Mouse (Mus musculus): Measurements from ENCODE around the gene Mnx1.
A peak's percentile ranks its signal among the peaks of the same experiment; 100 is the strongest.
"Not testable (repeated sequence)": the region's sequence is repeated elsewhere in the genome, so short reads cannot be mapped to it uniquely, and the experiment has no call there.

Gene Mnx1

DNA sequence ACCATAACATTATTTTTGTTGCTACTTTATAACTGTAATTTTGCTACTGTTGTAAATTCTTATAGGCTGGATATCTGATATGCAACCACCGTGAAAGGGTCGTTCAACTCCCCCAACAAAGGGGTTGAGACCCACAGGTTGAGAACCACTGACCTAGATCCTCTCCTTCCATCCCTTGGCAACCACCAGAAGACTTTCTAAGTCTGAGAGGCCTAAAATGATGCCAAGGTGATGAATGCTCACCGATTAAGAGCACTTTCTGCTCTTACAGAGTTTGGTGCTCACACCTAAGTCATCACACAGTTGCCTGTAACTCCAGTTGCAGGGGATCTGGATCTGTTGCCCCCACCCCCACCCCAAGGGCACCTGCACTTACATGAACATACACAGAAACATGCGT lies 8.8 kb downstream of the Mnx1 start:
- no peak for DNase-seq (ENCODE audit: low read depth, low spot score)

DNA sequence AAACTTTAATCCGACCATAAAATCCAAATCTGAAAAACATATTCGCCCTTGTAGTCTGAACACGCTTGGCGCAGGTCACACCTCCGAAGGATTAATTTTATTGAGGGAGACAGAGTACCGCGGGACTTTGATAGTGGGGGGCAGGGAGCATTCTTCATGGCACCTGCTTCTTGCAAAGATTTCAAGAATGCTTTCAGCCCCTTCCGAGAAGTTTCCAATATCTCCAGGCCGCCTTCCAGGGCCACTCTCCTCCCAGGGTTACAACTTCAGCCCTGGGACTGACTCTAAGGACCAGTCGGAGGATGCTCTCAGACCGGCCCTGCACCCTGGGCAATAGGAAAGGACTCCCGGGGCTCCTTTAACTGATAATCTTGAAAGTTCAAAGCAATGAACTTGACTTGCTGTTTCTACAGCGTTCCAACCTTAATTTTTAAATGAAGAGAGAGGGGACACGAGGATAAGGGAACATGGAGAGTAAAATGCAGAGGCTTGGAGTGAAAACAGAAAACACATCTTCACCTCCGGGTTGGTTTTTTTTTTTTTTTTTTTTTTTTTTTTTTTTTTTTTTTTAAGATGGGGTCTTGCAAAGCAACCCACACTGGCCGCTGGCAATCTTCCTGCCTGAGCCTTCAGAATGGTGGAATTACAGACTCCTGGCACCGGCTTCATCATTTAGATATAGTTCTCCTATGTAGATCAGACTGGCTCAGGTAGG lies 9.8 kb downstream of the Mnx1 start:
- no peak for DNase-seq (ENCODE audit: low read depth, low spot score)

DNA sequence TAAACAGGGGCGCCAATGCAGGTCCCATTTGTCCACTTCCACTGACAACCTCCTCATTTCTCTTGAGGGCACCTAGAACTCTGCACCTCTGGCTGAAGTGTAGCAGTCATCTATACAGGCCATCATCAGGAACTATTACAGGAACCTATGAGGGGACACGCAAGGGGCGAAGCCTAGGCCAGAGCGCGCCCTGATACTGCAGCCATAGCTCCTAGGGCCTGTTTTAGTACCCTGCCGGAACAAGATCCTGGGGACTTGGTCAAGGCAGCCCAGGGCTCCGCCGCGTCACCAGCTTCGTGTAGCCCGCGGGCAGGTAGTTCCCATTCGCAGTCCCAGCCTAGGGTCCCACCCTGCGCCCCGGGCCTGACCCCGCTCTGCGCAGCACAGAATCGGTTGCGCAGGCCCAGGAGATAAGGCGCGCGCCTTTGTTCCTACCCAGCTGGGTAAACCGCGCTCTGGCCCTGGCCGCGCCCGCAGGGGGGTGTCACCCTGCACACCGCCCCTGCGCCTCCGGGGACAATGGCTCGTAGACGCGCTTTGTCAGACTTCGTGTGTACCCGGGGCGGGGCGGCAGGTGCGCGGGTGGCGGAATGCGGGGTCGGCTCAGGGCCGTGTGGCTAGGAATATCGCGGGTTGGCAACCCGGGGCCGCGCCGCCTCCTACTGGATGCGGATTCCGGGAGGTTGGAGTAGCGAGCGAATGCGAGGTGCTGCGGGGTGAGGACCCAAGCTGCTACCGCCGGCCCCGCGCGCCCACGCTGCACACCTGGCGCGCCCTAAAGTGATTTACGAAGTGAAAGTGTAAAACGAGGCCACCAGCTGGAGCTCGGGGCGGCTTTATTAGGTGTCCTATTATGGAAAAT lies 10.6 kb downstream of the Mnx1 start:
- DNase-seq (ENCODE audit: low read depth, low spot score), result no peak

DNA sequence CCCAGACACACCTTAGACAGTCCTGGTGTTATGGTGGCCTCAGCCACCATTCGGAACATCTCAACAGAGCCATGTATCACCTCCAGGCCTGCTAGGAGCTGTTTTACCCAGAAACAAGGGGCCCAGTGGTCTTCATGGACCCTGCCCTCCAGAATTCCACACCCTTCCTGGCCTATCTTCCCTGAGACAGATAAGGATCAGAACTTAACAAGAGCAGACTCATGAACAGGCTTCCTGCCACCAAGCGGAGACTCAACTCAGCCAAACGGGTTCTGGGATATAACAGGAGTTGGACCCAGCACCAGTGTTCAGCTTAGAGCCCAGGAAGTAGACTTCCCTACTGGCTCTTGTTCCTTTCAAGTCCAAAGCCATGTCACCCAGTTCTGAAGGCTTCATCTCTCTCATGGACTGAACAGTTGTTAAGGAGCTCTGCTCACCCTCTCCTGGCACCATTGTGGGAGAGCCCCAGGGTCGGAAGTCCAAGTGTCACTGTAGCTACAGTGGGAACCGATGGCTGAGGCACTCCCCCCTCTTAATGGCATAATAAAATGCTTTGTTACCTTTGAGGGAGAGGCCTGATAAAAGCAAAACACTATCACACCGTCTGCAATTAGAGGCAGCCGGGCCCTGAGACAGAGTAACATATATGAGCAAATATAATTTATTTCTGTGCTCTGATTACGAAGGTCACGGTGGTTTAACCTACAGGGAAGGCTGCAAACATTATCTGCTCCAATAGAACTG lies 15.2 kb downstream of the Mnx1 start:
- DNase-seq (ENCODE audit: low read depth, low spot score), result no peak

DNA sequence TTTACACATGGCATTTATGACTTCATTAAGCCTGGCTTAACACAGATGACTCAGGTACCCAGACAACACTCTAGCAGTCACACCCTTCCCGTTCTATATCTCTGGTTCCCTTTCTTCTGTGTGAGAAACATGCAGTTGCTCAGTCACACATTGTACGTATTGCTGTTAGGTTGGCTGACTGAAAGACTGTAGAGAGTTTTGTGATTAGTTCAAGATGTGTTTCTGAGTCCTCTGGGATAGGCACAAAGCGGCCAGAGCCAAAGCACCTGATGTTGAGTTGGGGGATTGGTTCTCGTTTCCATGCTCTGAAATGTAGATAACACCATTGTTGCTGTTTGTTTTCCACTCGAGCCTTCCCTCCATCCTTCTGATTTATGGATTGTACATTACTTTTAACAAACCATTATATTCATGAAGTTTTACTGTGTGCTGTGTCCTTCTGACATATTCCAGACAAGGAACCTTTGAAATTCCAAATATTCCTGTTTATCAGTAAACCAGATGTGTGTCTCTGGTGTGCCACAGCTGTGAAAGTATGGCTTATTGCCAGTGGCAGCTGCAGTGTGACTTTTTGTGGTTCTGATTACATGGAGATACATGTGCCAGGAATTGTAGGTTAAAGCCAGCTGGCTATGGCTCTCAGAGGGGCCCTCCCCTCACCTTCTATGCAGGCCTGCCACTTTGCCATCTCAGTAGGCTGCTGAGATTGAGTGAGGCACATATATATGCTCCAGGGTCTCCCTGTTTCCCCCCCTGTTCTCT lies 21.2 kb downstream of the Mnx1 start:
- no peak for DNase-seq (ENCODE audit: low read depth, low spot score)

DNA sequence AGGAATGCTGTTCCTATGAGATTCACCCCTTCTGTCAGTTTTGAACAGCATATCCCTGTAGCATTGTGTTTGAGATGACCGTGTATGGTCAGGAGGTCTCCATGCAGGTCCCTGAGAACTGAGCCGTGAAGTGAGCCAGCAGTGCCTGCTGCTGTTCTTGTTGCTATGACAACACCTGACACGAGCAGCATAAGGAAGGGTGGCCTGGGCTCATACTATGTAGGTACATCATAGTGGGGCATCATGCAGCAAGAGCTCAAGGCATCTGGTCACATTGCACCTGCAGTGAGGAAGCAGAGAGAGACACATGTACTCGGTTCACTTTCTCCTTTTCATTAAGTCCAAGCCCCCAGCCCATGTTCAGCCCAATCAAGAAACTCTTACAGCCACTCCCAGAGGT lies 25.9 kb downstream of the Mnx1 start:
- DNase-seq (ENCODE audit: low read depth, low spot score), result no peak

DNA sequence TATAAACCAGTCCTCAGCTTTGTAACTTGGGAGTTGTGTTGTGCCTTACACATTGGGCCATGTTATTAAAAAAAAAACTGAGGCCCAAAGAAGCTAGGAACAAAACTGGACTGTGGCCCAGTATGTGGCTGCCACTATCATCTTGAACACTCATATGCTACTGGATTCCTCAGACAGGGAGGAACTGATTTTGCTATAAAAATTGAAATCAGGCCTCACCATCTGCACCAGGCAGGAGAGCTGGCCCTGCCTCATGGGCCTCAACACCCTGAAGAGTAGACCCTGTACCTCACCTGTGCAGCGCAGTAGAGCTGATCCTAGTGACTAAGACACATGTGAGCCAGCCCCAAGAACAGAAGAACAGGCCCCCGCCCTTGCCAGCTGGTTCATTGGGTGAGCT lies 33.0 kb downstream of the Mnx1 start:
- no peak for DNase-seq (ENCODE audit: low read depth, low spot score)

DNA sequence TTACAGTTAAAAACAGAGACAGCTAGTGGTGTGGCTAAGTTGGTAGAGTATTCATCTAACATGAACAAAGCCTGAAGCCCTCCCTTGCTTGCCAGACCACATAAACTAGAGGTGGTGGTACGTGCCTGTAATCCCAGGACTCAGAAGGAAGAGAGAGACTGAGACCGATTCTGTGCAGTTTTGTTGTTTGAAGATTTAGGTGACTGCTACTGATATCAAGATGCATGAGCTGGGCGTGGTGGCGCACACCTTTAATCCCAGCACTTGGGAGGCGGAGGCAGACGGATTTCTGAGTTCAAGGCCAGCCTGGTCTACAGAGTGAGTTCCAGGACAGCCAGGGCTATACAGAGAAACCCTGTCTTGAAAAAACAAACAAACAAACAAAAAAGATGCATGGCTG lies 41.5 kb downstream of the Mnx1 start:
- not testable (repeated sequence) for DNase-seq (ENCODE audit: low read depth, low spot score)

DNA sequence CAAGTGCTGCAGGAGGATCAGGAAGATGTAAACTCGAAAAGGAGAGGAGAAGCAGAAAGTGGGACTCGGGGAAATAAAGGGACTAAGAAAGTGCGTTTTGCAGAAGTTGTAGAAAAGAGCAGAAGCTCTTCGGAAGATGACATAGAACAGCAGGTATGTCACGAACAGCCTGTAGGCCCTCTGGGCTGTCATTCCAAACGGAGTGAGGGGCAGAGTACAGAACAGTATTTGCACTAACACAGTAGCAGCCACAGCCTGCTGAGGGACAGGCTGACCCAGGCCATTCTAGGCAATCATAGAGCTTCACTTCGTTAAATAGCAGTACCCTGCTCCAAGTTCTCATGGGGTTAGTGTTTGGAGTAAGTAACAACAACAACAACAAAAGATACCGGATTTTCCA lies 42.8 kb downstream of the Mnx1 start:
- DNase-seq (ENCODE audit: low read depth, low spot score), result peak; percentile 8

DNA sequence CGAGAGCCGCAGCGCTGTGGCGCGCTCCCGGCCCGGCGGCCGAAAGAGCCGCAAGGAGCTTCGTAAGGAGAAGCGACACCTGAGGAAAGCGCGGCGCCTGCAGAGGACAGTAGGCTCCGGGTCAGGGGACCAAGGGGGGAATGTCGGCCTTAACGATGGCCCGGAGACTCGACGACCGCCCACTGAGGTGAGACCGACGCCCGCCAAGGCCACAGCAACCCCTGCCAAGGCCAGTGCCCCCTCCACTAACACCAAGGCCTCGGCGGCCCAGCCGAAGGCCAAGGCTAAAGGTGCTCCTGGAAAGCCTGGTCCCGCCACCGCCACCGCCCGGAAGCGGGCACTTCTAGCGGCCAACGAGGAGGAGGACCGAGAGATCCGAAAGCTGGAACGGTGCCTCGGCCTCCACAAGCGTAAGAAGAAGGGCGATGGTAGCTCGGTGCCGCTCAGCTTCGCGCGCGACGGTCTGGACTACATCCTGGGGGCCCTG lies 43.4 kb downstream of the Mnx1 start:
- peak; percentile 29 for DNase-seq (ENCODE audit: low read depth, low spot score)

DNA sequence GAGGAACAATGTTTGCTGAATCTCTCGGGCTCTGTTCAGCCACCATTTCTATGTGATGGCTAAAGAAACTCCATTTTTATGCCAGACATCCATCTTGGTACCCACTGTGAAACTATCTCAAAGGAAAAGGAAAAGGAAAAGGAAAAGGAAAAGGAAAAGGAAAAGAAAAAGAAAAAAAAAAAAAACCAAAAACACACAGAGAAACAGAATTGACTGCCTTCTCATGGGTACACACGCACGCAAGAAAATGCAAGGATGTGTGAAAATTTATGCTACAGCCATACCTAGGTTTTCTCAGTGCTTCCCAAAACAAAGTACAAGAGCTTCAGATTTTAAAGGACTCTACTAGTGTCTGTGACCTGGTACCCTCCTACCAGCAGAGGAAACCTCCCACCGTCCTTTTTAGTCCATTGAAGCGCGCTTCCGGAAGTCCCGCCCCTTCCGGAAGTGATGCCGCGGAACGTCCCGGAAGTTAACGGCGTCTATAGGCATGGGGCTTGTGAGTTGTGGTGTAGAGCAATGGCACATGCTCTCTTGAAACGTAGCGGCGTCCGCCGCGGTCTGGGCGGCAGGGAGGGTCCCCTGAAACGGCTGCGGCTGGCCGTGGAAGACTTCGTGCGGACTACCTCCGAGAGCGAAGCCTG lies 43.9 kb downstream of the Mnx1 start, which contains the start of gene Nom1:
Gene Nom1 (plus strand): TSS at position 437 of the 644 bp plus-strand sequence.
- DNase-seq (ENCODE audit: low read depth, low spot score), result peak; percentile 79

DNA sequence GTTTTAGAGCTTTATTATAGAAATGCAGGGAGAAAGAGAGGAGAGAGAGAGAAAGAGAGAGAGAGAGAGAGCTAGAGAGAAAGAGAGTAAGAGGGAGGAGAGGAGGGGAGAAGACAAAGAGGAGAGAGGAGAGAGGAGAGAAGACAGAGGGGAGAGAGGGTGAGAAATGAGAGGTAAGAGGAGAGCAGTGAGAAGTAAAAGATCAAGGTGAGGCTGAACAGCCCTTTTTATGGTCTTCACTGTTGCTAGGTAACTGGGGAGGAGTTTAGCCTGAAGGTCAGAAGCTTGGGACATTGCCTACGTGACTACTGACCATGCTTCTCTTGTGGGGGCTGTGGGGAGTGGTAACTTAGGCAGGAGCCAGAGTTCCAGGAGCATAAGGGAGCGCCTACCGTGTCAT lies 54.9 kb downstream of the Mnx1 start:
- not testable (repeated sequence) for DNase-seq (ENCODE audit: low read depth, low spot score)
